Mouse (Mus musculus) forebrain, postnatal 0 days (tissue): Measurements from ENCODE around the gene Gabra3. TPM values are rescaled to one million over a fixed set of nuclear protein-coding genes. Genes with fewer than 3 reads are reported as not detected.

ENCODE experiments used
- ATAC-seq: fragments of 200-750 bp; cut with Nextera tagmentation; 2 replicates; pipeline ENCODE4 v1.8.0; 2017; ENCODE audit warnings: mild to moderate bottlenecking, moderate library complexity
- DNase-seq: peaks from one replicate; pipeline ENCODE4 v3.0.0-alpha.2; 2015
- H3K27ac ChIP-seq: fragments of 300-500 bp; sonication (generic); 2 replicates; pipeline ENCODE4 v1.5.1; 2014; ENCODE audit warnings: low read depth, mild to moderate bottlenecking, antibody characterized with exemption, low read length, moderate library complexity, mixed read lengths
- H3K27me3 ChIP-seq: fragments of 300-500 bp; sonication (generic); 2 replicates; pipeline ENCODE4 v1.6.1; 2014; ENCODE audit warnings: mild to moderate bottlenecking, low read length, mixed read lengths; ENCODE audit not compliant: insufficient read depth
- H3K36me3 ChIP-seq: fragments of 300-500 bp; sonication (generic); 2 replicates; pipeline ENCODE4 v1.6.1; 2014; ENCODE audit warnings: mild to moderate bottlenecking, moderate library complexity; ENCODE audit not compliant: insufficient read depth
- H3K4me1 ChIP-seq: fragments of 300-500 bp; sonication (generic); 2 replicates; pipeline ENCODE4 v1.6.1; 2014; ENCODE audit warnings: antibody characterized with exemption; ENCODE audit not compliant: insufficient read depth
- H3K4me2 ChIP-seq: fragments of 300-500 bp; sonication (generic); 2 replicates; pipeline ENCODE4 v1.6.1; 2014; ENCODE audit warnings: low read depth, mild to moderate bottlenecking, moderate library complexity
- H3K4me3 ChIP-seq: fragments of 300-500 bp; sonication (generic); 2 replicates; pipeline ENCODE4 v1.5.1; 2014; ENCODE audit warnings: low read depth, low read length, mixed read lengths
- H3K9ac ChIP-seq: fragments of 300-500 bp; sonication (generic); 2 replicates; pipeline ENCODE4 v1.6.1; 2014; ENCODE audit warnings: mild to moderate bottlenecking
- H3K9me3 ChIP-seq: fragments of 300-500 bp; sonication (generic); 2 replicates; pipeline ENCODE4 v1.6.1; 2016; ENCODE audit warnings: low read length
- CTCF ChIP-seq: sonication (generic); IDR thresholded peaks from 2 replicates; pipeline ENCODE4 v1.5.1; 2016; ENCODE audit warnings: antibody characterized with exemption, control low read depth, low read depth
- WGBS: fragments of 180-500 bp; shearing (Covaris S2); extraction: QIAGEN DNeasy Blood & Tissue Kit; methylation state at CpG from one replicate; pipeline ENCODE4 v1.1.7; 2014; 5-methylcytosine and 5-hydroxymethylcytosine counted together
- microRNA counts: library from miRNA; unstranded; fragments of <30 nt; microRNA quantifications from one replicate; lab custom pipeline; 2015
- microRNA-seq, 2 experiments: library from miRNA; unstranded; fragments of <30 nt; microRNA quantifications; one replicate each; pipeline ENCODE4; 2016
- polyA plus RNA-seq: library from polyadenylated mRNA; unstranded; fragments of >200 nt; fragmentation: Nextera tagmentation; extraction: Ambion mirVana; gene quantifications from 2 replicates; pipeline ENCODE4 v1.2.1, GENCODE M21; 2015
- total RNA-seq: library from RNA; depleted of rRNA; stranded (reverse); fragments of >200 nt; gene quantifications from 2 replicates; pipeline ENCODE4 v1.2.3, GENCODE M21; 2014; rRNA removed

Gene Gabra3
- total and polyA plus RNA-seq, 2 experiments from 2014 or later = 35.4 to 49.5 TPM

DNA sequence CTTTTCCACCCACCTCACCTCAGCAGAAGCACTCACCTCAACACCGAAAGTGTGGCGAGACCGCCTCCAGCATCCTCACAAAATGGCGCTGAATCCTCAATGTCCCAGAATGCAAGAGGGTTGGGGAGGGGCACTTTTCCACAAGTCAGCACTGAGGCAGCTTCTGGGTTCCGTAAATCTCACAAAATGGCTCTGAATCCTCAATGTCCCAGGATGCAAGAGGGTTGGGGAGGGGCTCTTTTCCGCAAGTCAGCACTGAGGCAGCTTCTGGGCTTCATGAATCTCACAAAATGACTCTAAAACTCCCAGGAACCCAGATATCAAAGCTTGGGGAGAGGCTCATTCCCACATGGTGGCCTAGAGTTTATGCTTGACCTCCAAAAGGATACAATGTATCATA, 269.9 kb downstream of the Gabra3 start, which contains the start of gene Magea10:
TSS of gene Magea10 (minus strand) at position 101 of the 400 bp plus-strand sequence.
- Histone ChIP-seq H3K4me1 (no peaks in the 10 kb centered on the region), H3K9ac (no peak within 1 kb of the TSS), H3K27me3 (no peaks in the 10 kb centered on the region), H3K4me3 (no peak within 1 kb of the TSS), H3K27ac (no peak within 1 kb of the TSS), H3K36me3 (no peaks in the 10 kb centered on the region), H3K4me2 (no peak within 1 kb of the TSS), H3K9me3 (no peaks in the 10 kb centered on the region)
- TF ChIP-seq CTCF = no peak
- ATAC-seq (no peak), DNase-seq (no peak)
- 92% methylated on average over 6 of the region's 6 CpGs for WGBS

MicroRNAs within 50 kb of the gene (microRNA counts, 519-probe panel; counts per million panel counts)
- microRNA mmu-miR-105 (lab: Ali Mortazavi, UCI) (not detected), microRNA mmu-miR-767 (lab: Ali Mortazavi, UCI) (not detected)

Small RNA genes within 50 kb of the gene (microRNA-seq; reads per million reads assigned to microRNA genes)
- gene Mir105 (0 reads per million in 2 experiments), gene Mir767 (0 to 0.24 reads per million in 2 experiments)

Other genes with a start within 250 kb of the Gabra3 start
- 3.8 and 5.8 TPM in 2 replicates for gene Gabrq, start 168.3 kb upstream of the Gabra3 start, total RNA-seq
- 0.99 and 1.8 TPM in 2 replicates for gene Gabrq, start 168.3 kb upstream of the Gabra3 start, polyA plus RNA-seq